Mouse (Mus musculus) gastrocnemius, postnatal 10 days (tissue): Measurements from ENCODE around the gene Gm9639. TPM values are rescaled to one million over a fixed set of nuclear protein-coding genes. Genes with fewer than 3 reads are reported as not detected.
"Not testable (repeated sequence)": the region's sequence is repeated elsewhere in the genome, so short reads cannot be mapped to it uniquely, and the experiment has no call there.

Source experiments
- DNase-seq: peaks from one replicate; pipeline ENCODE4 v3.0.0; 2021; ENCODE audit warnings: mixed read lengths
- long read RNA-seq, 2 experiments: library from polyadenylated mRNA; stranded (forward); transcript quantifications; one replicate each; pipeline ENCODE4 v2.0.0; 2021
- total RNA-seq, 2 experiments: library from RNA; stranded (reverse); gene quantifications; 2 replicates each; pipeline ENCODE4 v1.2.3; 2021

Gene Gm9639
- total RNA-seq = not detected
- long read RNA-seq, experiment 1 = 0 reads
- long read RNA-seq, experiment 2 = 0 reads

DNA sequence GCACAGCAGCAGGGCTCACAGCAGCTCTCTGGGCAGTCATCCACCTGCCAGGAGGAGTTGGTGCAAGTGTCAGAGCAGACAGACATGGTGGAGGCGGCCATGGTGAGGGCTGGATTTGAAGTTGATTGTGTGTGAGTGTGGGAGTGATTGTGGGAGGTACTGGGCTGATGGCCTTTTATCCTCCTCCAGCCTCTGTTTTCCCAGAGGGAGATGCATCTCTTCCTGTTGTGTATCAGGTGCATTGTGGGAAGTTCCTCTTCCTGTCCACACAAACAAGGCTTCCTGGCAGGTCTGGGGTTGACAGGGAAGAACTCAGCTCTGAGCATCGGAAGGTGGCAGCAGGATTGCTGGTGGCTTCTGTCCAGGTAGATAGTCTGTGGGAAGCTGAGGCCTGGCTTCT is at the start of gene Gm9639:
TSS of gene Gm9639 (minus strand) at position 101 of the 400 bp plus-strand sequence.
- DNase-seq = no peak

DNA sequence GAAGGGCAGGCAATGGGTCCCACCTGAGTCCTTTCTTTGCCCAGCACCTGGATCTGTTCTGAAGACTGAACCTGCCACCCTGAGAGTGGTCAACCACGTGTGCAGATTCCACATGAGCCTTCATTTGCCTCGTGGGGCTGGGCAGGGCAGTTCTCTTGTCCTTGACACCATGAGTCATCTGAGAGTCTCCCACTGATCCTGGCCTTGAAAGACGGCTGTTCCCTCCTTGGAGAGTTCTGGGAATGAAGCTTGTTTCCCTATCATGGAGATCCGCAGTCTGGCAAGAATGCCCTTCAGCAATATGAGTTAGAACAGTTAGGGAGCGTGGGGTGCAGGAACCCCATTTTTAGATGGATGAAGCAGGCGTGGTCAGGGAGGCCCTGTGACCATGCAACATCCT is 44.1 kb upstream of the Gm9639 start:
- DNase-seq = no peak

DNA sequence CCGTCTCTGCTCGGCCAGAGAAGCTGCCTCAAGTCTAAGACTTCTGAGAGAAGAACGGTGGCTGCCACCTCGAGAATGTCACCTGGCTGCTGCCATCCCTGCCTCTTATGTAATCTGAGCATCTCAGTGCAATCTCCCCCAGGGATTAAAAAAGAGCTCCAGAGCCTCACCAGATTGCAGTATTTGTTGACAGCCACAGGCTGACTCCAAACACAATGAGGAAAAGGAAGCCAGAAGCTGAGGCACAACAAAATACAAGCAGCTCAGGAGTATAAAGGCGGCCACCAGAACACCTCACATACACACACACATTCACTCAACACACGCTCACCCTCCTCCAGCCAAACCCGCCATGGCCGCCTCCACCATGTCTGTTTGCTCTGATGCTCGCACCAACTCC is 40.8 kb upstream of the Gm9639 start, which contains the start of gene Krtap10-10:
TSS of gene Krtap10-10 (plus strand) at position 301 of the 400 bp plus-strand sequence.
- no peak for DNase-seq

DNA sequence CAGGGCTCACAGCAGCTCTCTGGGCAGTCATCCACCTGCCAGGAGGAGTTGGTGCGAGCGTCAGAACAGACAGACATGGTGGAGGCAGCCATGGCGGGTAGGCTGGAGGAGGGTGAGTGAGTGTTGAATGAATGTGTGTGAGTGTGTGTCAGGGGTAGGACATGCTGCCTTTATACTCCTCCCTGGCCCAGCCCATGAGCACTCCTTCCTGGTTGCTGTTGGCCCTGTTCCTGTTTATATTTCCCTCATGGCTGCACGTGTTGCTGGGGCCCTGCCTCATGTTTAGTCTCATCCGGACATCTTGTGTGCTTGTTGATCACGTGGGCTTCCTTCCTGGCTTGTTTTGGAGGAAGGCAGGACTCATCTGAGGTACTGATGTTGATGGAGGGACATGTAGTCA is 32.1 kb upstream of the Gm9639 start, which contains the start of gene Krtap10-4:
TSS of gene Krtap10-4 (minus strand) at position 145 of the 400 bp plus-strand sequence.
- no peak for DNase-seq

DNA sequence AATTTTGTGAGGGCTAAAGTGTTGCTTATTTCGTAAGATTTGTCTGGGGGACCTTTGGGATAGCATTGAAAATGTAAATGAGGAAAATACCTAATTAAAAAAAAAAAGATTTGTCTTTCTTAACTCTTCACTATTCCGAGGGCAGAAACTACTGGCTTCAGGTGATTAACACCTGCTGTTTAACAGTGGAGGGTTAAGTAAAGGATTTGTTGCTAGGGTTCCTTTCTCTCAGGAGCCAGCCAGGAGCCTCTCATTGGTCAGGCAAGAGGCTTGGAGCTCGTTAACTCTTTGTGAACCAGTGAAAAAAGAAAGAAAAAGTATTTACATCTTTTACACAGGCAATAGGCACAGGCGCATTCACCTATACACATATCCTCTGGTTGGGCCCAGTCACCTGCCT is 24.3 kb upstream of the Gm9639 start:
- no peak for DNase-seq

DNA sequence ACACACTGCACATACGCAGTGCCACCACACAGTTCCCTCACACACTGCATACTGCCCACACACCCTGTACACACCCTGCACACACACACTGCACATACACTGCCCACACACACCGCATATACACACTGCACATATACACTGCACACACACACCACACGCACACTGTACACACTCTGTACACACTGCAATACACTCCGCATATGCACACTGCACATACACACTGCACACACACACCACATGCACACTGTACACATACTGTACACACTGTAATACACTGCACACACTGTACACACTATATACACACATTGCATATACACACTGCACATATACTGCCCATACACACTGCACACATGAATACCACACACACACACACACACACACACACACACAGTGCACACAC is 23.6 kb upstream of the Gm9639 start:
- DNase-seq = no peak

DNA sequence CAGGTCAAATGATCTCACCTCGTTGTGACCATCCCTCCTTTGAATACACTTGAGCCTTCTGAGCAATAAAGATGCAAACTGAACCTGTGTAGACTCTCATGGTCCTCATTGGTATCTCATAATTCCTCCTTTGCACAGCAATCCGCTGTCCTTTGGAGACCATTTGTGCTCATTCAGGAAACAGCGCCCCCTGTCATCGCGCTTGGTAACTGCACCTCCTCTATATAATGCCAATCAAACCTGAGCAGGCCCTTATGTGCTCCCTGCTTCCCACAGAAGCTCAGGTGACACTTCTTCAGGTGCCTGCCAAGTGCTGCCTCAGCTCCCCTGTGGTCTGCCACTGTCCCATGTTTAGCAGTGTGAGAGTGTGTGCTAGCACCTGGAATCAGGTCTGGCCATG is 20.6 kb upstream of the Gm9639 start:
- DNase-seq = no peak

DNA sequence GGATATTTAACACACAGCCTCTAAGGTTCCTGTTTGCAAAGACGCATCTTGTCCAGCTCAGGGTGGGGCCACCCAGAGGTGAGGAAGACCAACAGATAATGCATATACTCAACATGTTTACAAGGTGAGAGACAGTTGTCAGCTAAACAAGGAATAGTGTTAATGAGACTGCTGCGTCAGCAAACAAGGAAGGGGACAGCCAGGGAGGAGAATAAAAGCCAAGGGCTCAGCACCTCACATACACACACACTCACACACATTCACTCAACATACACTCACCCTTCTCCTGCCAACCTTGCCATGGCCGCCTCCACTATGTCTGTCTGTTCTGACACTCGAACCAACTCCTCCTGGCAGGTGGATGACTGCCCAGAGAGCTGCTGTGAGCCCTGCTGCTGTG is 19.5 kb upstream of the Gm9639 start, which contains the start of gene Gm2696:
TSS of gene Gm2696 (plus strand) at position 301 of the 400 bp plus-strand sequence.
- DNase-seq = no peak

DNA sequence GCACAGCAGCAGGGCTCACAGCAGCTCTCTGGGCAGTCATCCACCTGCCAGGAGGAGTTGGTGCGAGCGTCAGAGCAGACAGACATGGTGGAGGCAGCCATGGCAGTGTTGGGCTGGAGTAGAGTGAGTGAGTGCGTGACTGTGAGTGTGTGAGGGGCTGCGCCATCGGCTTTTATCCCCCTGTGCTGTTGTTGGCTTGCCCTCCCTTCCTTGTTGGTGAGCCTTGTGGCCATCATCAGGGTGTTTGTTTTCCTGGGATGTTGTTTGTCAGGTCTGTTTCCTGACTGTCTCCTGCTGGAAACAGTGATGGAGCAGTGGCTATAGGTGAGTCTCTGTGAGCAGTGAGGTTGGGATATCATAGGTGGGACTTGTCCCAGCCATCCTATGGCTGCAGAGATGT is 16.9 kb upstream of the Gm9639 start, which contains the start of gene Gm9507:
TSS of gene Gm9507 (minus strand) at position 101 of the 400 bp plus-strand sequence.
- DNase-seq = no peak

DNA sequence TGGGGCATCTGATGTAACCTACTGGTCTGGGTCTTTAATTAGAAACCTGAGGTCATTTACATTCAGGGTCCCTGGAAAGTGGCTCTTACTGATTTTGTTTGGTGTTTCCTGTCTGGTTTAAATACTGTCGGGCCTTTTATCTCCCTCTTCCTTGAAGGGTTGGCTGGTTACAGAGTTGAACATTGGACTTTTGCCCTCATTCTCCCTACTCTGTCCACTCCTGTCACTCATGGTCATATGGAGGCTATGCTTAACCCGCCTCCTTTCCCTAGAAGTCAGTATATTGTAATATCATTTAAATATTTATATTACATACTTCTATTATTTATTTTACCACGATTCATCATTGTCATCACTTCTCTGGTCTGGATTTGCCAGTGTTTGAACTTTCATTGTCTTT is 9.2 kb upstream of the Gm9639 start:
- DNase-seq = no peak

DNA sequence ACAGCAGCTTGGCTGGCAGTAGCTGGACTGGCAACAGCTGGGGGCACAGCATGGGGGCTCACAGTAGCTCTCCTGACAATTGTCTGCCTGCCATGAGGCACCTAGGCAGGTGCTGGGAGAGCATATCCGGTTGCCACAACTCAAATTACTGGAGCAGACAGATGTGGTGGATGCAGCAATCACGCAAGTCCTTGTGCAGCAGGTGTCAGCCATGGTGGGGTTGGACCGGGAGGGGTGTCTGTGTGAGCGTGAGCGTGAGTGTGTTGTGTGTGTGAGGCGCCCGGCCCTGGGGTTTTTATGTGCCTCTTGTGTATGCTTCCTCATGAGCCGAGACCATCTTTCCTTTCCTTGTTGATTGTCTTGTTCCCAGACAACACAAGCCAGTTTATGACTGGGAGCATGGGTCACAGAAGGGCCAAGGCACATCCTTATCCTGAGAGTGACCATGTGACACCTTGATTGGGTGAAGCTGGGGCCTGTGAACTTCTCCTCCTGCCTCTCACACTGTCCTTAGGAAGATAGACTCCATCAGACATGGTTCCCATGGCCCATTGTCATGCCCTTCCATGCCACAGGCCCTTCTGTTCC is 4.1 kb upstream of the Gm9639 start, which contains the start of gene Gm19668:
TSS of gene Gm19668 (minus strand) at position 213 of the 588 bp plus-strand sequence.
- DNase-seq = no peak

DNA sequence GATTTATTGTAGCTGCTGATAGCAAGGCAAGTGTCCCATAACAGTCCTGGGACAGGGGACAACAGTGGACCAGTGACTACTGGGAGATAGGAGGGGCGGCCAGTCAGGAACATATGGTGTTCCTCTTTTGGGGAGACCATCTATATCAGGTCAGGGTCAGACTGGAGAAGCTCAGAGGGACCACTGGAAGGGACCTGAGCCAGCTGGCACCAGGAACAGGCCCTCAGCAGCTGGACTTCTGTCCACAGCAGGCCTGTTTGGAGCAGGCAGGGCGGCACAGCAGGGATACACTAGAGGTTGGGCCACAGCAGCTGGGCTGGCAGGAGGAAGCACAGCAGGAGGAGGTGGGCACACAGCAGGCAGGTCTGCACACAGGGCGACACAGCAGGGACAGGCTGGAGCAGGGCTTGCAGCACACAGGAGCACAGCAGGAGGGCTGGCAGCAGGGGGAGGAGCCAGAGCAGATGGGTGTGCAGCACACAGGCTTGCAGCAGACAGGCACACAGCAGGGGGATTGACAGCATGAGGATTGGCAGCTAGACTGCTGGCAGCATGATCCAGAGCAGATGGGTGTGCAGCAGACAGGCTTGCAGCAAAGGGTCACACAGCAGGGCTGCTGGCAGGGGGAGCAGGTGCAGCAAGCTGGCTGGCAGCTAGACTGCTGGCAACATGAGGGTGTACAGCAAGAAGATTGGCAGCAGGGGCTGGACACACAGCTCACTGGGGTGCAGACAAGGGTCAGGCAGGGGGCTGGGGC is 3.5 kb upstream of the Gm9639 start:
- DNase-seq = not testable (repeated sequence)

DNA sequence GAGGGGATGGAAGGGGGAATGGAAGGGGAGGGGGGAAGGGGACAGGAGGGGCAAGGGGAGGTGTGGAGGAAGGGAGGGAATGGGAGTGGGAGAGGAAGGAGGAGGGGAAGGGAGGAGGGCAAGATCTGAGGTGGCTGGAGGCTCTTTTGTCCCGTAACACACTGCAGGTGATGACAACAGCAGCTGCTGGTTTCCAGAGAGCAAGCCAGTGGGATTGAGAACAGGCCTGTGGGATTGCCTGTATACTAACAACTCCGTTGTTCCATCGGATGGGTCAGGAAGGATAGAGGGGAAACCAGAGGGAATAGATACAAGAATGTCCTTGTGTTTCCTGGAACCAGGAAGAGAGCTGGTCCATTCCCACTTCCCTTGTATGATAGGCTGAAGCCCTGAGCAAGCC is 2.8 kb upstream of the Gm9639 start:
- no peak for DNase-seq

DNA sequence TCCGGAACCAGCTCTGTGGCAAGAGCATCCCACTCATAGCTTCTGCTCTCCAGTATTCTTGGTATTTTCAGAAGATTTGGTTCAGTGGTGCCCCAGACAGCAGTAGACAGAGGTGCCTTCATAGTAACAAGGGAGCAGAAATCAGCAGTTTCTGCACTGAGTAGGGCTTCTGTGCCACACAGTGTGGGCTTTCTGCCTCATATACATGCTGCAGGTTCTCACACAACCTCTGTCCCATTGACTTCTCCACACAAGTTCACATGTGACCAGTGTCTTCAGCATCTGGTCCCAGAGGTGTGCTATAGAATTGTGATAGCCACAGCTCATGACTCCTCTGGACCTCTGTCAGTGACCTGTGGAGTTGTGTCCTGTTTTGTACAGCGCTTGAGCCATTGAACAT is 6.3 kb downstream of the Gm9639 start:
- no peak for DNase-seq

DNA sequence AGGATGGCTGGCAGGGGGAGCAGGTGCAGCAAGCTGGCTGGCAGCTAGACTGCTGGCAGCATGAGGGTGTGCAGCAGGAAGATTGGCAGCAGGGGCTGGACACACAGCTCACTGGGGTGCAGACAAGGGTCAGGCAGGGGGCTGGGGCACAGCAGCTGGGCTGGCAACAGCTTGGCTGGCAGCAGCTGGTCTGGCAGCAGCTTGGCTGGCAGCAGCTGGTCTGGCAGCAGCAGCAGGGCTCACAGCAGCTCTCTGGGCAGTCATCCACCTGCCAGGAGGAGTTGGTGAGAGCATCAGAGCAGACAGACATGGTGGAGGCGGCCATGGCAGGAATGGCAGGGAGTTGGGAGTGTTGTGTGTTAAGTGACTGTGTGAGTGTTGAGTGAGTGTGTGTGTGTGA is 7.0 kb downstream of the Gm9639 start, which contains the start of gene Gm7137:
TSS of gene Gm7137 (minus strand) at position 325 of the 400 bp plus-strand sequence.
- not testable (repeated sequence) for DNase-seq

DNA sequence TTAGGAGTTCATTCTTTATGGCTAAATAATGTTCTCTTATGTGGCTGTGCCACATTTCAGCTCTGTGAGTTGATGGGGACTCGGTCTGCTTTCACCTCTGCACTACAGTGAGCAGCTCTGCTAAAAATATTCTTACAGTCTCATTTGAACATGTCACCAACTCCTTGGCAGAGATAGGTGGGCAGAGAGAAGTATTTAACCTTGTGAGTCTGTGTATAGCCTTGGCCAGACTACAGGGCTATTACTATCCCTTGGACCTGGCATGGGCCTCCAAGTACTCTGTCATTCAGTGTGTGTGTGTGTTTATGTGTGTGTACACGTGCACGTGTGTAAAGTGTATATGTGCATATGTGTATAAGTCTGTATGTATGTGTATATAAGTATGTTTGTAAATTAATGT is 11.5 kb downstream of the Gm9639 start:
- not testable (repeated sequence) for DNase-seq

DNA sequence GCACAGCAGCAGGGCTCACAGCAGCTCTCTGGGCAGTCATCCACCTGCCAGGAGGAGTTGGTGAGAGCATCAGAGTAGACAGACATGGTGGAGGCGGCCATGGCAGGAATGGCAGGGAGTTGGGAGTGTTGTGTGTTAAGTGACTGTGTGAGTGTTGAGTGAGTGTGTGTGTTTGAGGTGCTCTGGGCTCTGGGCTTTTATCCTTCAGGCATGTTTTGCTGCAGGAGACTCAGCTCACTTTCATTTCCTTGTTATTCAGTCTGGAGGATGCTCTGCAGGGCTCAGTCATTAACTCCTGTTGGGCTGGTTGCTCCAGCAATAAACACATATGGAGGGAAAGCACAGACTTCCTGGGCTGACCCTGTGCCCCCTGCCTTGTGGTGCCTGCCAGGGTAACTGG is 12.4 kb downstream of the Gm9639 start, which contains the start of gene Gm3250:
TSS of gene Gm3250 (minus strand) at position 101 of the 400 bp plus-strand sequence.
- not testable (repeated sequence) for DNase-seq

DNA sequence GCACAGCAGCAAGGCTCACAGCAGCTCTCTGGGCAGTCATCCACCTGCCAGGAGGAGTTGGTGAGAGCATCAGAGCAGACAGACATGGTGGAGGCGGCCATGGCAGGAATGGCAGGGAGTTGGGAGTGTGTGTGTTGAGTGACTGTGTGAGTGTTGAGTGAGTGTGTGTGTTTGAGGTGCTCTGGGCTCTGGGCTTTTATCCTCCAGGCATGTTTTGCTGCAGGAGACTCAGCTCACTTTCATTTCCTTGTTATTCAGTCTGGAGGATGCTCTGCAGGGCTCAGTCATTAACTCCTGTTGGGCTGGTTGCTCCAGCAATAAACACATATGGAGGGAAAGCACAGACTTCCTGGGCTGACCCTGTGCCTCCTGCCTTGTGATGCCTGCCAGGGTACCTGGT is 18.0 kb downstream of the Gm9639 start, which contains the start of gene Gm7138:
TSS of gene Gm7138 (minus strand) at position 101 of the 400 bp plus-strand sequence.
- DNase-seq = not testable (repeated sequence)

DNA sequence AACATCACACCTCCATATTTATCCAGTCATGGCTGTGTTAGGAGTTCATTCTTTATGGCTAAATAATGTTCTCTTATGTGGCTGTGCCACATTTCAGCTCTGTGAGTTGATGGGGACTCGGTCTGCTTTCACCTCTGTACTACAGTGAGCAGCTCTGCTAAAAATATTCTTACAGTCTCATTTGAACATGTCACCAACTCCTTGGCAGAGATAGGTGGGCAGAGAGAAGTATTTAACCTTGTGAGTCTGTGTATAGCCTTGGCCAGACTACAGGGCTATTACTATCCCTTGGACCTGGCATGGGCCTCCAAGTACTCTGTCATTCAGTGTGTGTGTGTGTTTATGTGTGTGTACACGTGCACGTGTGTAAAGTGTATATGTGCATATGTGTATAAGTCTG is 22.7 kb downstream of the Gm9639 start:
- DNase-seq = not testable (repeated sequence)

DNA sequence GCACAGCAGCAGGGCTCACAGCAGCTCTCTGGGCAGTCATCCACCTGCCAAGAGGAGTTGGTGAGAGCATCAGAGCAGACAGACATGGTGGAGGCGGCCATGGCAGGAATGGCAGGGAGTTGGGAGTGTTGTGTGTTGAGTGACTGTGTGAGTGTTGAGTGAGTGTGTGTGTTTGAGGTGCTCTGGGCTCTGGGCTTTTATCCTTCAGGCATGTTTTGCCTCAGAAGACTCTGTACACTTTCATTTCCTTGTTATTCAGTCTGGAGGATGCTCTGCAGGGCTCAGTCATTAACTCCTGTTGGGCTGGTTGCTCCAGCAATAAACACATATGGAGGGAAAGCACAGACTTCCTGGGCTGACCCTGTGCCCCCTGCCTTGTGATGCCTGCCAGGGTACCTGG is 23.7 kb downstream of the Gm9639 start, which contains the start of gene Gm3238:
TSS of gene Gm3238 (minus strand) at position 101 of the 400 bp plus-strand sequence.
- not testable (repeated sequence) for DNase-seq

DNA sequence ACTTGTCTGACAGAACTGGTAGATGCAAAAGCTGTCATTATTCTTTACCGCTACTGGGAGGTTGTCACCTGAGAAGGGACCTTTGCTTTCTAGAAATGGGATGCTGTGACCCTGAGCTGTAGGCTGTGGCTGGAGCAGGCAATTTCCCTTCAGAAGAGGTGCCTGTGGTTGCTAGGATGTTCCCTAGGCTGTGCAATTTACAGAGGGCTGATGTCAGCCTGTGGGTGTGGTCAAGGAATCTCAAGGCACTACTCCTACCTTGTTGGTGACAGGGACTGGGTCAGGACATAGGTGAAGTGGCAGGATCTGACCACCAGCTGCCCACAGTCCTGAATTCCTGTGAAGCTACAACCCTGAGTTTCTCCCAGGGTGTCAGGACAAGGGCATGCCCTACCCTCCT is 25.1 kb downstream of the Gm9639 start:
- no peak for DNase-seq

DNA sequence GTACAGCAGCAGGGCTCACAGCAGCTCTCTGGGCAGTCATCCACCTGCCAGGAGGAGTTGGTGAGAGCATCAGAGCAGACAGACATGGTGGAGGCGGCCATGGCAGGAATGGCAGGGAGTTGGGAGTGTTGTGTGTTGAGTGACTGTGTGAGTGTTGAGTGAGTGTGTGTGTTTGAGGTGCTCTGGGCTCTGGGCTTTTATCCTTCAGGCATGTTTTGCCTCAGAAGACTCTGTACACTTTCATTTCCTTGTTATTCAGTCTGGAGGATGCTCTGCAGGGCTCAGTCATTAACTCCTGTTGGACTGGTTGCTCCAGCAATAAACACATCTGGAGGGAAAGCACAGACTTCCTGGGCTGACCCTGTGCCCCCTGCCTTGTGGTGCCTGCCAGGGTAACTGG is 35.3 kb downstream of the Gm9639 start, which contains the start of gene Gm3233:
TSS of gene Gm3233 (minus strand) at position 101 of the 400 bp plus-strand sequence.
- DNase-seq = not testable (repeated sequence)

DNA sequence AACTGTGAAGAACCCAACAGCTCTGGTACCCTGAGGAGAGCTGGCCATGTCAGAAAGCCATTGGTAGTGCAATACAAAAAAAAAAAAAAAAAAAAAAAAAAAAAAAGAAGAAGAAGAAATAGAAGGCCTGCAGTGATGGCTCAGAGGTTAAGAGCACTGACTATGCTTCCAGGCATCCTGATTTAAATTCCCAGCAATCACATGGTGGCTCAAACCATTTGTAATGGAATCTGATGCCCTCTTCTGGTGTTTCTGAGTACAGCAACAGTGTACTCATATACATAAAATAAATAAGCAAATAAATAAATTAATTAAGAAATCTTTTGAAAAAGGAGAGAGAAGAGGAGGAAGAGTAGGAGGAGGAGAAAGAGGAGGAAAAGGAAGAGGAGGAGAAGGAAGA is 41.4 kb downstream of the Gm9639 start:
- no peak for DNase-seq
